Mouse (Mus musculus) megakaryocyte-erythroid progenitor cell, adult 5-6 weeks (primary cell): ENCODE data around the gene Serpina3k. TPM values are rescaled to one million over a fixed set of nuclear protein-coding genes. Genes with fewer than 3 reads are reported as not detected.
"Not testable (repeated sequence)": the region's sequence is repeated elsewhere in the genome, so short reads cannot be mapped to it uniquely, and the experiment has no call there.

Source experiments
- ATAC-seq: replicated peaks from 2 replicates; pipeline ENCODE4 v1.8.0; 2016; ENCODE audit warnings: mild to moderate bottlenecking, inconsistent platforms; ENCODE audit not compliant: severe bottlenecking, poor library complexity, low FRiP score, low TSS enrichment
- total RNA-seq, 2 experiments: library from RNA; stranded (forward) in 1 of 2; stranded (reverse) in 1 of 2; fragments of 200-1000, 215-1000 nt in 1 of 2; fragments of >200 nt in 1 of 2; fragmentation: Nextera tagmentation in 1 of 2; gene quantifications; 2 replicates each; pipeline ENCODE4 v1.2.3; 2014 to 2017

Serpina3k gene
- not detected in 2 replicates for total RNA-seq (2014; fragmentation: Nextera tagmentation)
- not detected in 2 replicates for total RNA-seq (2017)

- ATAC-seq, result not testable (repeated sequence)
These were observed at the start of gene Serpina3k, which contains the start of gene Serpina3m for GRCm38 (mm10) chr12:104338226-104338625. Serpina3k (plus strand) TSS chr12:104338486. Serpina3m (plus strand) TSS chr12:104338486.

GRCm38 (mm10) chr12:104289872-104290271 lies 48.4 kb upstream of the Serpina3k start:
- ATAC-seq, result no peak

GRCm38 (mm10) chr12:104293963-104294362 lies 44.3 kb upstream of the Serpina3k start:
- ATAC-seq, result no peak

- ATAC-seq, result no peak
These were observed 40.2 kb upstream of the Serpina3k start for GRCm38 (mm10) chr12:104298049-104298448.

- ATAC-seq, result no peak
These were observed 32.3 kb upstream of the Serpina3k start for GRCm38 (mm10) chr12:104305991-104306390.

- ATAC-seq, result no peak
These were observed 24.0 kb upstream of the Serpina3k start, which contains the start of gene Serpina3j for GRCm38 (mm10) chr12:104314253-104314652. Serpina3j (plus strand) TSS chr12:104314553.

GRCm38 (mm10) chr12:104322454-104322853 lies 15.8 kb upstream of the Serpina3k start:
- ATAC-seq, result no peak

GRCm38 (mm10) chr12:104331701-104332100 lies 6.6 kb upstream of the Serpina3k start:
- ATAC-seq, result no peak

- ATAC-seq, result not testable (repeated sequence)
These were observed 1.4 kb upstream of the Serpina3k start for GRCm38 (mm10) chr12:104336873-104337272.

GRCm38 (mm10) chr12:104338705-104339104 lies 419 bp downstream of the Serpina3k start:
- ATAC-seq, result no peak

GRCm38 (mm10) chr12:104342489-104342888 lies 4.2 kb downstream of the Serpina3k start:
- ATAC-seq, result not testable (repeated sequence)

- no peak for ATAC-seq
These were observed 6.9 kb downstream of the Serpina3k start for GRCm38 (mm10) chr12:104345181-104345580.

GRCm38 (mm10) chr12:104345707-104346106 lies 7.4 kb downstream of the Serpina3k start:
- ATAC-seq, result no peak

- no peak for ATAC-seq
These were observed 8.8 kb downstream of the Serpina3k start for GRCm38 (mm10) chr12:104347091-104347490.

GRCm38 (mm10) chr12:104351812-104352211 lies 13.5 kb downstream of the Serpina3k start:
- ATAC-seq, result not testable (repeated sequence)

- no peak for ATAC-seq
These were observed 17.7 kb downstream of the Serpina3k start for GRCm38 (mm10) chr12:104356006-104356405.

- no peak for ATAC-seq
These were observed 31.7 kb downstream of the Serpina3k start for GRCm38 (mm10) chr12:104369986-104370385.

- ATAC-seq, result not testable (repeated sequence)
These were observed 38.9 kb downstream of the Serpina3k start for GRCm38 (mm10) chr12:104377179-104377578.

- ATAC-seq, result not testable (repeated sequence)
These were observed 40.1 kb downstream of the Serpina3k start for GRCm38 (mm10) chr12:104378351-104378750.

- not testable (repeated sequence) for ATAC-seq
These were observed 40.5 kb downstream of the Serpina3k start for GRCm38 (mm10) chr12:104378815-104379214.

- ATAC-seq, result no peak
These were observed 41.6 kb downstream of the Serpina3k start for GRCm38 (mm10) chr12:104379856-104380255.
